Mouse (Mus musculus) ES-E14 (cell line): ENCODE data around the gene Tpsg1.

Source experiments
- CHD2 ChIP-seq: IDR thresholded peaks from 2 replicates; pipeline ENCODE4 v1.6.1; 2014; ENCODE audit warnings: mild to moderate bottlenecking, low read depth, low read length, inconsistent platforms
- HCFC1 ChIP-seq: IDR thresholded peaks from 2 replicates; pipeline ENCODE4 v1.6.1; 2012; ENCODE audit warnings: low read length, inconsistent platforms, borderline replicate concordance; ENCODE audit not compliant: insufficient read depth
- MAFK ChIP-seq: IDR thresholded peaks from 2 replicates; pipeline ENCODE4 v1.6.1; 2014; ENCODE audit warnings: mild to moderate bottlenecking, low read depth, low read length, inconsistent platforms; ENCODE audit not compliant: insufficient read depth
- ZC3H11A ChIP-seq: IDR thresholded peaks from 2 replicates; pipeline ENCODE4 v1.6.1; 2012; ENCODE audit warnings: low read depth, mild to moderate bottlenecking, inconsistent platforms, low read length, borderline replicate concordance
- ZNF384 ChIP-seq: IDR thresholded peaks from 2 replicates; pipeline ENCODE4 v1.6.1; 2012; ENCODE audit warnings: low read depth, low read length, inconsistent platforms

GRCm38 (mm10) chr17:25408302-25408999 is 39.4 kb downstream of the Tpsg1 start:
- TF ChIP-seq MAFK (no peak), ZC3H11A (no peak), ZNF384 (no peak), CHD2 (no peak), HCFC1 (no peak)
